In genomic region chr10:95622879-95623517, GRCm38 (mm10) we compare ENCODE assay signal across 9 mouse cellular contexts. TPM values are rescaled to one million over a fixed set of nuclear protein-coding genes. Genes with fewer than 3 reads are reported as not detected.
DNase-seq lines count a peak whose midpoint lies in the region; ATAC-seq and TF ChIP-seq lines count a peak whose summit lies in the region.
"Had no signal": no experiment of that assay in that cellular context is flagged by ENCODE, and none has a peak within 500 bp of the region (broad histone marks: within the 10 kb centered on the region; RNA-seq: fewer than 3 reads in every experiment).

No protein-coding gene starts in this region.

- H3K36me3 ChIP-seq in forebrain, embryonic 11.5 days (ENCODE audit: control insufficient read depth, insufficient read depth, low read length) = no peaks in the 10 kb centered on the region
- H3K36me3 ChIP-seq in forebrain, embryonic 13.5 days (ENCODE audit: poor library complexity, severe bottlenecking) = no peaks in the 10 kb centered on the region
- H3K36me3 ChIP-seq in hindbrain, postnatal 0 days (ENCODE audit: insufficient read depth, low read length) = no peaks in the 10 kb centered on the region
- no peaks in the 10 kb centered on the region for H3K36me3 ChIP-seq in liver, postnatal 0 days (replicated peaks; ENCODE audit: insufficient read depth, low read length)

- 18% methylated on average over 2 of the region's 2 CpGs for WGBS in forebrain, embryonic 11.5 days
- 6% methylated on average over 2 of the region's 2 CpGs for WGBS in forebrain, embryonic 13.5 days
- WGBS in hindbrain, postnatal 0 days = 7% methylated on average over 2 of the region's 2 CpGs
- 35% methylated on average over 2 of the region's 2 CpGs for WGBS in liver, postnatal 0 days (ENCODE audit: insufficient replicate concordance)

- no peaks in the 10 kb centered on the region for H3K9me3 ChIP-seq in forebrain, embryonic 11.5 days (ENCODE audit: control insufficient read depth, low read length)
- H3K9me3 ChIP-seq in forebrain, embryonic 13.5 days (replicated peaks) = no peaks in the 10 kb centered on the region
- H3K9me3 ChIP-seq in hindbrain, postnatal 0 days (ENCODE audit: low read length) = no peaks in the 10 kb centered on the region
- no peaks in the 10 kb centered on the region for H3K9me3 ChIP-seq in liver, postnatal 0 days (ENCODE audit: low read length)

- peaks cover 8% of the 10 kb centered on the region; the same call in 1 of the 2 replicates for H3K4me1 ChIP-seq in forebrain, embryonic 11.5 days (replicated peaks; ENCODE audit: control insufficient read depth, insufficient read depth, low read length)
- peaks cover 37% of the 10 kb centered on the region for H3K4me1 ChIP-seq in forebrain, embryonic 13.5 days
- H3K4me1 ChIP-seq in hindbrain, postnatal 0 days (ENCODE audit: insufficient read depth, low read length) = no peaks in the 10 kb centered on the region
- H3K4me1 ChIP-seq in liver, postnatal 0 days (ENCODE audit: insufficient read depth) = peaks cover 5% of the 10 kb centered on the region; the same call in 1 of the 2 replicates

- no peak overlapping the region for H3K4me2 ChIP-seq in forebrain, embryonic 11.5 days (ENCODE audit: low read depth, low read length, severe bottlenecking)
- H3K4me2 ChIP-seq in forebrain, embryonic 13.5 days = no peak overlapping the region
- no peak overlapping the region for H3K4me2 ChIP-seq in hindbrain, postnatal 0 days (ENCODE audit: low read depth, low read length)
- H3K4me2 ChIP-seq in liver, postnatal 0 days (ENCODE audit: low read depth, low read length) = no peak overlapping the region

- no peak for TF ChIP-seq EP300 in liver, postnatal 0 days (IDR thresholded peaks at IDR 0.05; ENCODE audit: low read depth)

- no peak overlapping the region for H3K27ac ChIP-seq in forebrain, embryonic 11.5 days (ENCODE audit: low read depth, low read length)
- no peak overlapping the region for H3K27ac ChIP-seq in forebrain, embryonic 13.5 days
- no peak overlapping the region for H3K27ac ChIP-seq in hindbrain, postnatal 0 days
- H3K27ac ChIP-seq in liver, postnatal 0 days (ENCODE audit: low read depth) = peak overlapping the region; percentile 78

- ATAC-seq in forebrain, embryonic 11.5 days (replicated peaks; ENCODE audit: low FRiP score) = 0 out of 2 replicates have a peak, but pooled peaks have one; percentile 14
- no peak for ATAC-seq in forebrain, embryonic 13.5 days
- ATAC-seq in hindbrain, postnatal 0 days = peak; percentile 87
- peak; percentile 92 for ATAC-seq in liver, postnatal 0 days

- H3K9ac ChIP-seq in forebrain, embryonic 11.5 days (ENCODE audit: low read length) = no peak overlapping the region
- H3K9ac ChIP-seq in forebrain, embryonic 13.5 days = no peak overlapping the region
- no peak overlapping the region for H3K9ac ChIP-seq in hindbrain, postnatal 0 days (replicated peaks; ENCODE audit: low read length)
- no peak overlapping the region for H3K9ac ChIP-seq in liver, postnatal 0 days (replicated peaks)

- DNase-seq in forebrain, embryonic 11.5 days (ENCODE audit: low spot score) = no peak
- peak; percentile 74 for DNase-seq in adrenal gland, adult 2 months
- DNase-seq in hindbrain, postnatal 0 days (ENCODE audit: low spot score) = peak; percentile 71
- peak; percentile 60 for DNase-seq in liver, postnatal 0 days
- no peak for DNase-seq in layer of hippocampus, adult 9-11 months
- DNase-seq in gastrocnemius, postnatal 36 days = no peak
- no peak for DNase-seq in cerebellum, adult 9-10 months

- intact Hi-C loops in gastrocnemius, postnatal 36 days (cut with DNase I) = no loop called here

- no peaks in the 10 kb centered on the region for H3K27me3 ChIP-seq in forebrain, embryonic 11.5 days (ENCODE audit: control insufficient read depth, insufficient read depth, low read length)
- no peaks in the 10 kb centered on the region for H3K27me3 ChIP-seq in forebrain, embryonic 13.5 days
- no peaks in the 10 kb centered on the region for H3K27me3 ChIP-seq in hindbrain, postnatal 0 days (ENCODE audit: insufficient read depth, low read length)
- no peaks in the 10 kb centered on the region for H3K27me3 ChIP-seq in liver, postnatal 0 days (ENCODE audit: insufficient read depth, low read length)

- no peak for TF ChIP-seq CTCF in hindbrain, postnatal 0 days (IDR thresholded peaks at IDR 0.05; ENCODE audit: low read depth)
- no peak for TF ChIP-seq CTCF in liver, postnatal 0 days (IDR thresholded peaks at IDR 0.05; ENCODE audit: low read depth)

- H3K4me3 ChIP-seq in forebrain, embryonic 11.5 days (ENCODE audit: low read depth, low read length) = no peak overlapping the region
- H3K4me3 ChIP-seq in forebrain, embryonic 13.5 days = no peak overlapping the region
- H3K4me3 ChIP-seq in hindbrain, postnatal 0 days (ENCODE audit: low read length) = no peak overlapping the region
- no peak overlapping the region for H3K4me3 ChIP-seq in liver, postnatal 0 days (ENCODE audit: low read depth, low read length)

RNA-seq across cellular contexts. Expression of gene Anapc15-ps, which starts 50.3 kb away (rescaled TPM):
- not detected in 2 replicates for polyA plus RNA-seq in forebrain, embryonic 11.5 days (2014; fragmentation: Nextera tagmentation; extraction: Ambion mirVana)
- polyA plus RNA-seq in forebrain, embryonic 13.5 days (2015; fragmentation: Nextera tagmentation; extraction: Ambion mirVana) = 0.91 TPM in 1 of 2 replicates, not detected in the other
- not detected for total RNA-seq in adrenal gland, adult 2 months (2021)
- polyA plus RNA-seq in adrenal gland, adult 2 months (2012; rRNA removed) = not detected in 2 replicates
- total RNA-seq in hindbrain, postnatal 0 days (2014; rRNA removed) = not detected in 2 replicates
- polyA plus RNA-seq in hindbrain, postnatal 0 days (2015; fragmentation: Nextera tagmentation; extraction: Ambion mirVana) = 0.54 TPM in 1 of 2 replicates, not detected in the other
- polyA plus RNA-seq in liver, postnatal 0 days (2015; fragmentation: Nextera tagmentation; extraction: Ambion mirVana) = not detected in 2 replicates
- not detected for total RNA-seq in gastrocnemius, postnatal 36 days (2021)
- polyA plus RNA-seq: limb, embryonic 11.5 days had no signal

RNA-seq across cellular contexts. Expression of gene Nudt4, which starts 59.1 kb away (rescaled TPM):
- polyA plus RNA-seq in forebrain, embryonic 11.5 days (2014; fragmentation: Nextera tagmentation; extraction: Ambion mirVana) = 119 and 123 TPM in 2 replicates
- polyA plus RNA-seq in forebrain, embryonic 13.5 days (2015; fragmentation: Nextera tagmentation; extraction: Ambion mirVana) = 76.6 and 76.7 TPM in 2 replicates
- 100 to 1,000 TPM; 136 to 159 TPM for total RNA-seq in adrenal gland, adult 2 months (2021)
- polyA plus RNA-seq in adrenal gland, adult 2 months (2012; rRNA removed) = 67.5 and 106 TPM in 2 replicates
- 52.3 and 55.5 TPM in 2 replicates for total RNA-seq in hindbrain, postnatal 0 days (2014; rRNA removed)
- 64.3 and 64.7 TPM in 2 replicates for polyA plus RNA-seq in hindbrain, postnatal 0 days (2015; fragmentation: Nextera tagmentation; extraction: Ambion mirVana)
- polyA plus RNA-seq in liver, postnatal 0 days (2015; fragmentation: Nextera tagmentation; extraction: Ambion mirVana) = 52.9 and 56.7 TPM in 2 replicates
- 100 to 1,000 TPM; 190 to 259 TPM for total RNA-seq in gastrocnemius, postnatal 36 days (2021)

Comparison
In these comparisons a context has a peak if more than half of its experiments do, and no peak if none do; other contexts are left out.
1. DNase-seq: peak in adrenal gland, adult 2 months (single experiment), hindbrain, postnatal 0 days (single experiment) and liver, postnatal 0 days (single experiment); none in forebrain, embryonic 11.5 days (single experiment), layer of hippocampus, adult 9-11 months (single experiment), gastrocnemius, postnatal 36 days (0 of 2) and cerebellum, adult 9-10 months (single experiment).